Mouse (Mus musculus): ENCODE measurements around the gene Prima1.

Gene Prima1

DNA sequence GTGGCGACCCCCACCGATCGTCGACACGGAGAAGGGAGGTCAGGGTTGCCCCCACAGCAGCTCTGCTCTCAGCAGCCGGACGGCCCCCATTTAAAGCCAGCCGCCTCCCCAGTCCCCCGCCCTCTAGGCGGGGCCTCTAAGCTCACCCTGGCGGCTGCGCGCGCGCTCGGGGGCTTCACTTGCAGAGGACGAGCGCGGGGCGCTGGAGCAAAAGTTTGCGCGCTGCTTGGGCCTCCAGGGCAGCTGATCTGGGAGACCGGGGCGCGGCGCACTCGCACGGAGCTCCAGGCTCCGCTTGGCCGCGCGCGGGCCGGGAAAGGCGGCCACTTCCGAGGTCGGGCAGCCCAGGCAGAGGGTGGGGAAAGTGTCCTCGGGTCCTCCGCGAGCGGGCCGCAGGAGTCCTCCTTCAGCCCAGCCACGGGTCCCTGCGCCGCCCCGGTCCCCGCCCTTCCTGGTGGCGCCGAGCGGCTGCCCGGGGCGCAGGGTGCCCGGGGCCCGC, at the start of gene Prima1:
Prima1 (minus strand) TSS at position 68 of the 499 bp plus-strand sequence.
- no peak for DNase-seq (ENCODE audit: low read depth)

- DNase-seq (ENCODE audit: low read depth): no peak
Measured at GRCm38 (mm10) chr12:103287276-103287675, 45.3 kb upstream of the Prima1 start.

GRCm38 (mm10) chr12:103283411-103283810, 41.5 kb upstream of the Prima1 start:
- DNase-seq (ENCODE audit: low read depth): no peak

GRCm38 (mm10) chr12:103282936-103283335, 41.0 kb upstream of the Prima1 start:
- DNase-seq (ENCODE audit: low read depth): no peak

DNA sequence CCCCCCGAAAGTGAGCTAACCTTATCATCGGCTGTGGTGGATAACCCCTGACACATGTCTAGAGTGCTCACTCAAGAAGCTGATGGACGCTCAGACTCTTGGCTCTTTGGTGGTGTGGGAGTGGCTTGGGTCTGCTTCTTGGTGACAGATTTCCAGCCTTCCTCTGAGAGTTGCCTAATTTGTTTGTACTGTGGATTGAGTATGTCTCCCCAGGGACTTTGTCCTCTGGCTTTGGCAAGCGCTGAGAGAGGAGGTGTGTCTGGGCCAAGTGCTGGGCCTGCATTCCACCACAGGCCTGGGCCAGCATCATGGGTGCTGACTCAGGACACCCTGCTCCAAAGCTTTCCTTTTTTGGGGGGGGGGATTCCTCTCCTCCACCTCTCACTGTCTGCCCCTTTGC, 40.0 kb upstream of the Prima1 start:
- no peak for DNase-seq (ENCODE audit: low read depth)

- DNase-seq (ENCODE audit: low read depth): no peak
Measured at GRCm38 (mm10) chr12:103281491-103281890, 39.5 kb upstream of the Prima1 start.

DNA sequence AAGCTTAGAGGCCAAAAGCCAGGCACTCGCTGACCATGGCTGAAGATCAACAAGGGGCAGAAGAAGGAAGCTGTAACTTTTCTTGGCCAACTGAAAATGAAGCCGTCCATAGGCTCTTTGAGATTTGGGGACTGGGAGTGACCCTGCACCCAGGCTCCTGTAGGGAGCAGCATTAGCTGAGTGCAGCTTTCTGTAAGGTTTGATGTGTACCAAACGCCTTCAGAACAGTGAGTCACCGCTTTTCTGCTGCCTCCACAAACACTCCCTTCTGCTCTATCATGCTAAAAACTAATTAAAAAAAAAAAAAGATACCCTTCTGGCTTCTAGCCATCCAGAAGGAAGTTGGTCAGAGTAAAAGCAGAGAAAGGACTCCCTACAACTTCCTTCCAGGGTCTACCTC, 34.5 kb upstream of the Prima1 start:
- DNase-seq (ENCODE audit: low read depth): no peak

DNA sequence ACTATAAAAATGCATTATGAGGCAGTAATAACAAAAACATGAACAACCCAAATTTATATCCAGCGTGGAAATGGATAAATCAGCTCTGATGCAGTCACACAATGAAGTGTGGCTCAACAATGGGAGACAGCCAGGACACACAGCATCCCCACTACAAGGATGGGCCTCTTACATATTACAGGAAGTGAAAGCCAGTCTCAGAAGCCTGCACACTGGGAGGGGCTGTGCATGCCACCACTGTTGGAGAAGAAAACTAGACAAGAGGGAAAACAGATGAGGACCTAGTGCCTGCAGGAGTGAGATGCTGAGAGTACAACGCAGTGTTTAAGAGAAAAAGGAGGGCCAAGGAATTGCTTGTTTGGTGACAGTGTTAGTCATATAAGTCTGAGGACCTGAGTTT, 31.8 kb upstream of the Prima1 start:
- DNase-seq (ENCODE audit: low read depth): no peak

GRCm38 (mm10) chr12:103273051-103273450, 31.1 kb upstream of the Prima1 start:
- no peak for DNase-seq (ENCODE audit: low read depth)

- DNase-seq (ENCODE audit: low read depth): no peak
Measured at GRCm38 (mm10) chr12:103272176-103272575, 30.2 kb upstream of the Prima1 start.

DNA sequence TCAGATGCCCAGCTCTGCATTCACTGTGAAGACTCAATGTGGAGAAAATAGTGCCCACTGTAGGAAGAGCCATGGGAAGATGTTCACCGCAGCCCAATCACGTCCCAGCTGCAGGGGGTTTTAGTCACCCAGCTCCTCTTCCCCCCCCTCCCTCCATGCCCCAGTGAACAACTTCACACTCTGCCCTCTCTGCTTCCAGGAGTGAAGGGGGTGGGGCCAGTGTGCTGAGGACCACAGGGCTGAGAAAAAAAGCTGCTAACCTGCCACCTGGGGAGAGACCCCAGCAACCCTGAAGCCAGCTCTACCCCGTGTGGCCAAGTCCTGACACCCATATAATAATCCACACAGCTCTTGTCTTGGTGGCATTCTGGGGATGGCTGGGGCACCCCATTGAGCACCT, 24.7 kb upstream of the Prima1 start:
- no peak for DNase-seq (ENCODE audit: low read depth)

DNA sequence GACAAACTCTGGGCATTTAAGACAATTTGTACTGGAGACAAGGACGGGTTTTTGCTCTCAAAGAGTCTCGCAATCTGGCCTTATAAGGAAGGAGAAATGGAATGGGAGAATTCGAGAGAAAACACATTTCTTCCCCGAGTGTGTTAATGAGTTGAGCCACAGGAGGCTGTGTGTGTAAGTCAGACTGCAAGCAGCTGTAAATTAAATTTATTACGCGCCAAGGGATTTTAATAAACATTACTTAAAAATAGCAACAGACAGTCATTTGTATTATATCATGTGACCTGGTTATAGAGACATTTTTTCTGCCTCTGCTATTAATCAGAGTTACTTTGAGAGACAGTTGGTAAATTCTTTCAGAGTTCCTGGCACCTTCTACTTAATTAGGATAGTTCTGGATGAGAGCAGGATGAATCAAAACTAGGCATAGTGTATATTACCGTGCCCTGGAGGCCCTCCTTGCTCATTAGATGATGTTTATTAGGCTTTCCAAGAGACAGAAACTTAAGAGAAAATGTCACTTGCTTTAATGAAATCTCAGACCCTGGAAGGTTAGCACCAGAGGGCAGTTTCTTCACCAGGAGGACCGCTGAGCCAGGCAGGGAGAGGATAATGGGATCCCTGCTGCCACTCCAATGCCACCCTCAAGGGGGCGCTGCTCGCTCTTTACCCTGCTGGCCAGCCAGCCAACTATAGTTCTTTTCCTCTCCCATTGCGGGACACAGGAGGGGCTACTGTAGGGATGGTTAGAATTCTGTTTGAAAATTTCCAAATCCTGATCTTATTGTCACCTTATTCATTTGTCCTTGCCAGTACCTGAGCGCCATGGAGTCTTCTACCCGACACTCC, 20.3 kb upstream of the Prima1 start:
- no peak for DNase-seq (ENCODE audit: low read depth)

- DNase-seq (ENCODE audit: low read depth): no peak
Measured at GRCm38 (mm10) chr12:103252901-103253434, 11.0 kb upstream of the Prima1 start.

DNA sequence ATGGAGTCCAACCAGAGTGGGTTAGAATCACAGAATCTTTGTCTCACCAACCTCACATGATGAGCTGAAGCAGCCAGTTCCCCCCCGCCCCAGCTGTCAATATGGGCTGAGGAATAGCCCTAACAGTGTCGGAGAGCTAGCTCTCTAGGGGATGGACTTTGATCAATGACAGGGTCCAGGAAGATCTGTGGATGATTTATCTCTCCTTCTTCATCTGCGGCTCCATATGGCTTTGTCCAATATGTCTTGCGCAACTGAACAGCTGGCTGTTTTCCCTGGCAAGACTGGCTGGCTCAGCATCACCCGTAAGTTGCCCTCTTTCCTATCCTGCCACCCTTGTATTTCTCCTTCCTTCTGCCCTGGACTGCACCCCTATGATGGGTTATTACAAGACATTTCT, 9.2 kb upstream of the Prima1 start:
- DNase-seq (ENCODE audit: low read depth): no peak

- no peak for DNase-seq (ENCODE audit: low read depth)
Measured at GRCm38 (mm10) chr12:103250333-103250732, 8.4 kb upstream of the Prima1 start.

GRCm38 (mm10) chr12:103243041-103243440, 1.1 kb upstream of the Prima1 start:
- no peak for DNase-seq (ENCODE audit: low read depth)

GRCm38 (mm10) chr12:103242591-103243025, 658 bp upstream of the Prima1 start:
- no peak for DNase-seq (ENCODE audit: low read depth)

GRCm38 (mm10) chr12:103241311-103242082, 453 bp downstream of the Prima1 start:
- DNase-seq (ENCODE audit: low read depth): no peak

GRCm38 (mm10) chr12:103238924-103239460, 3.0 kb downstream of the Prima1 start:
- DNase-seq (ENCODE audit: low read depth): no peak

DNA sequence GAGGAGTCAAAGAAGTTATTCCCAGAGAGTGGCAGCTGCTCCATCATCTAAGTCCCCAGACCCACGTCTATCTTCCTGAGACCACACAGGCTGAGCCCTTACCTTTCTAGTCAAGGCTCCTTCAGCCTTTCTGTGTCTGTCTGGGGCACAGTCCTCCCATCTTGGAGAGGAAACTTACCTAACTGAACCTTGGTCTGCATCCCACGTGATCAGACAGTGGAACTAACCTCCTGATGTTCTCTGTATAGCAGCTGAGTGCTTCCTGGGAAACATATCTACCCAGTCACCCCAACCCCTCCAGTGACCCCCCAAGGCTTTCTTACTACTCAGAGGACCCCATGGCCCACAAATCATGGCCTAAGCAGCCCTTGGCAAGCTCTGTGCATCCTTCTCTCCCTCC, 6.1 kb downstream of the Prima1 start:
- no peak for DNase-seq (ENCODE audit: low read depth)

DNA sequence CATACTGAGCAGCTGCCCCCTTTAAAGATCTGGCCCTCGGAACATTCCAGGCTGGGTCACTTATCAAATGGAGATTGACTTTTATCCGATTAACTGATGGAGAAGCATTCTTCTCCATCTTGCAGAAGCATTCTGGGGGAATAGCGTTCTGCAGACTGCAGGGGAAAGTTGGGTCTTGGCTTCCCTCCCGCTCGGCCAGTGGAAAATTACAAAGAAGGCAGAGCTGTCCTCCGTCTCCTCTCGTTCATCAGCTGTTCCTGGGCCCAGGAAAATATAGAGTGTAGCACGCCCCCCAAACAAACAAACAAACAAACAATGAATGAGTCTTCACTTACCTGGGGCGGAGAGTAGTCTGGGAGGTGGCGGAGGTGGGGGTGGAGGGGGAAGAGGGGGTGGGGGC, 6.7 kb downstream of the Prima1 start:
- no peak for DNase-seq (ENCODE audit: low read depth)

DNA sequence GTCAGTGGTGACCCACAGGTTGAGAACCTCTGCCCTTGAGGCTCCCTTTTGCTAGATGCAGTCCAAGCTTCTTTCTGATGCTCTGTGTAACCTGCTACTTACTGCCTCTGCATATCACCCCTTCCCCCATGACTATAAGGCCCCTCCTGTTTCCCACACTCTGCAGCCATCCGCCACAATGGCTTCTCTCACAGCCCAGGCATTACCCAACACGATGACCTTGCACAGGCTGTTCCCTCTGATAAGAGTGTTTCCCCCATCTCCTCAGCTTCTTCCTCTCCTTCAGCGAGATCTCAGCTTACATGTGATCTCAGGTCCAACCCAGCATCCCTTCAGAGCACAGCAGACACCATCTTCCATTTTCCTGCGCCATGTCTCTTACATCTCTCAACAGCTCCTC, 12.9 kb downstream of the Prima1 start:
- DNase-seq (ENCODE audit: low read depth): no peak

GRCm38 (mm10) chr12:103226121-103226520, 15.8 kb downstream of the Prima1 start:
- no peak for DNase-seq (ENCODE audit: low read depth)

Measured in naive thymus-derived CD4-positive, alpha-beta T cell, adult 2 months (primary cell).